Mouse (Mus musculus) left cerebral cortex, adult 18-20 months (tissue): ENCODE measurements around the gene Rnf126. TPM values are rescaled to one million over a fixed set of nuclear protein-coding genes. Genes with fewer than 3 reads are reported as not detected.
"Not testable (repeated sequence)": the region's sequence is repeated elsewhere in the genome, so short reads cannot be mapped to it uniquely, and the experiment has no call there.

Experiments used
- DNase-seq, 2 experiments: peaks; one replicate each; pipeline ENCODE4 v3.0.0; 2021 to 2022; ENCODE audit warnings: low spot score in 2 of 2, mixed read lengths in 1 of 2
- total RNA-seq, 2 experiments: library from RNA; stranded (reverse); gene quantifications; 2 replicates each; pipeline ENCODE4 v1.2.3; 2021

Gene Rnf126
- total RNA-seq, 2 experiments from 2014 or later = 86.7 to 98.4 TPM

- peak; percentile 97 for DNase-seq
Observed at GRCm38 (mm10) chr10:79767372-79768244, 856 bp upstream of the Rnf126 start.

DNA sequence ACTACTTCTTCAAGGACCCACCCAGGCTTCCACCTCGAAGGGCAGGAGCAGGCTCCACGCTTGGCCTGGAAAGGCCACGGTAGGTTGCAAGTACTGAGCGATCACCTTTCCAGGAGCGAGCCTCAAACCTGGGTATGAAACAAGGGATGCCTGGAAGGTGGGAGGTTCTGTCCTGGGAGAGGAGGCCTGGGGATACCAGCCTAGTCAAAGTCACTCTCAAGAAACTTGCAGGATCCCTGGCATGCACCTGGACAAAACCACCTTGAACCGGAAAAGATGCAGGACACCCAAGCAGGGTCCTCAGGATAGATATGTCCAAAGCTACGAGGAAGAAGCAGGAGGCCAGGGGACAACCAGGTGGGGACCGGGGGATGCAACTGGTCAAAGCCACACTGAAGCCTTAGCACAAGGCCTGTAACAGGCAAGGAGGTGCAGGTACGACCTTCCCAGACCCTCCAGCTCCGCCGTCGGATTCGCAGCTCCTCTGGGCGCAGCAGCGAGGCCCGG, 698 bp downstream of the Rnf126 start:
- DNase-seq = no peak

DNA sequence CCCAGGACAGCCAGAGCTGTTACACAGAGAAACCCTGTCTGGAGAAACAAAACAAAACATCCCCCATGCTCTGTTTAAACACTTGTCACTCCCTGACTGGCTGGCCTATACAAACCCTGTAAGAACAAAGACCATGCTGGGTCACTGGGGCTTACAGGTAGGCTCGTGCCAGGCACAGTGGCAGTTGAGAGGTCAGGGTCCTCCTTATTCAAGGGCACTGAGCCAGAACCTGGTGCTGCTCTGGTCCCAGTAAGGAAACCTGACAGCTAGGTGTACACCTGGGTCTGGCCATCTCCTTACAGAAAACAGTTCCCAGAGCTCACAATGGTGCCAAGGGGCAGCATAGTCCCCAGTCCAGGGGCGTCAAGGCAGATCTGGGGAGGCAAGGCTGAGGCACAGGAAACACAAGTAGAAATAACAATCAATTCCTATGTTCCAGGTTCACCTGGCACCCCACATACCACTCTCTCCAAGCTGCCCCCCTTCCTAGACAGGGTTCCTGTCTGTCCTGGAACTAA, 1.5 kb downstream of the Rnf126 start:
- no peak for DNase-seq

DNA sequence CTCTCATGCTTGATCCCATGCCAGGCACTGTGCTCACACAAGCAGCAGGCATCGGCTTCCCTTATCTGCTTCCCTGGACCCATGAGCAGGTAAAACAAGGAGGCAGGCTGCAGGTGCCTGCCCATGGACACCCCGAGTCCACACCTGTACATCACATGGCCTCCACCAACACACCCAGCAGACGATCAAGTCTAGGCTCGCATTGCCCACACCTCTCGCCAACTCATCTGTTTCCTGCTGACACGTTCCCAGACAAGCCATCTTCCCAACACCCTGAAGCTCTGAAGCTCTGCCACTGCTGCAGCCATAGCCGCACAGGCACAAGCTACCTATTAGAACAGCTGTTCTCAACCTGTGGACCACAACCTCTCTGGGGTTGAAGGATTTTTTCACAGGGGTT, 2.5 kb downstream of the Rnf126 start:
- peak in 1 of 2 experiments; percentile 10 for DNase-seq

DNA sequence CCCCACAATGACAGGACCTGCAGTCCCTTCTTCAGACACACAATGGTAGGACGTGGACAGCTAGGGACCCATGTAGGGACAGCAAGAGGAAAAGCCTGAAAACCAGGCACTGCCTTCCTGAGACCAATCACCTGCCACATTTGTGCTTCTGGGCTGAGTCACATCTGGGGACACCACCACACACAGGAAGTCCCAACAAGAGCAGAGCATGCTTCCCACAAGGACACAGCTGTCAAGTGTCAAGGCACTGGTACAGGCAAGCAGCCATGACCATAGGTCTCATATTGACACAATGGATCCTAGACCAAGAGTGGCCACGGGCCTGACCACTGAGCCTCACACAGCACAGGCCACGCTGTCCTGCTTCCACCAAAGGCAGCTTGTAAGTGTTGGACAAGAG, 3.9 kb downstream of the Rnf126 start:
- DNase-seq = no peak

- no peak for DNase-seq
Observed at GRCm38 (mm10) chr10:79760603-79761143, 6.1 kb downstream of the Rnf126 start.

- DNase-seq = not testable (repeated sequence)
Observed at GRCm38 (mm10) chr10:79759675-79760074, 7.1 kb downstream of the Rnf126 start.

- DNase-seq = no peak
Observed at GRCm38 (mm10) chr10:79756660-79757059, 10.1 kb downstream of the Rnf126 start.

DNA sequence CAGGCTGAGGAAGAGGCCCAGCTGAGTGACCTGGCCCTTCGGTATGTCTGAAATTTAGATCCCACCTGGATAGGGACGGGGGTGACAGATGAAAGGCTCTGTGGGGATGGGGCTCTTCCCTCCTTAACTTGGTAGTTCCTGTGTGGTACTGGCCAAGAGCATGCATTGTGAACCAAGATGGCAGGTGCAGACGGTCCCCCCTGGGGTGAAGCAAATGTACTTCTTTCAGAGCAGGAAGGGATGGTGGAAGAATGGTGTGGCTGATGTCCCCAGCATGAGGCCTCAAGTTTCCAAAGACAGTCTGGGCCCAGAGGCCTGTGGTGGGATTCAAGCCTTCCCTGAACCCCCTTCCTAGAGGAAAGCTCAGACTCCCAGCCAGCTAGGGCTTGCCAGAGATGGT, 10.9 kb downstream of the Rnf126 start:
- no peak for DNase-seq

GRCm38 (mm10) chr10:79754856-79755516, 11.8 kb downstream of the Rnf126 start, which contains the start of gene Fgf22:
Fgf22 (plus strand) TSS chr10:79755076.
- DNase-seq = peak; percentile 87

- no peak for DNase-seq
Observed at GRCm38 (mm10) chr10:79748496-79748895, 18.3 kb downstream of the Rnf126 start.

GRCm38 (mm10) chr10:79746774-79747151, 20.0 kb downstream of the Rnf126 start:
- no peak for DNase-seq

GRCm38 (mm10) chr10:79745898-79746773, 20.6 kb downstream of the Rnf126 start, which contains the start of gene Polrmt:
Polrmt (minus strand) TSS chr10:79746581.
- DNase-seq = peak; percentile 92 to 96

DNA sequence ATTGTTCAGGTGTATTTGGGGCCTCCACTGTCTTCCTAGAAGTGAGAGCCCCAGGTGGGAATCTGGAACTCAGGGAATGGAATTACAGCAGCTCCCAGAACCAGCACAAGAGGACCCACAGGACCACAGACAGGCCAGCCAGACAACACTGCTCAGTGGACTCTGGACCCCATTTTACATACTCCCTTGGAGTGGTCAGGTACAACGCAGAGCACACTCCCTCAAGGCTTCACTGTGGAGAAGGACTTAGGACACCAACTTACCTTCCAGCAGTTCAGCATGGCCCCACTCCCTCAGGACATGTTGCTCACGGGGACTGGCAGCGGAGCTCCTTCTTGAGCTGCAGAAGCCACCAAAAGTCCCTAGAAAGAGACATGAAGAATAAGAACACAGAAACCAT, 21.3 kb downstream of the Rnf126 start:
- DNase-seq = no peak

DNA sequence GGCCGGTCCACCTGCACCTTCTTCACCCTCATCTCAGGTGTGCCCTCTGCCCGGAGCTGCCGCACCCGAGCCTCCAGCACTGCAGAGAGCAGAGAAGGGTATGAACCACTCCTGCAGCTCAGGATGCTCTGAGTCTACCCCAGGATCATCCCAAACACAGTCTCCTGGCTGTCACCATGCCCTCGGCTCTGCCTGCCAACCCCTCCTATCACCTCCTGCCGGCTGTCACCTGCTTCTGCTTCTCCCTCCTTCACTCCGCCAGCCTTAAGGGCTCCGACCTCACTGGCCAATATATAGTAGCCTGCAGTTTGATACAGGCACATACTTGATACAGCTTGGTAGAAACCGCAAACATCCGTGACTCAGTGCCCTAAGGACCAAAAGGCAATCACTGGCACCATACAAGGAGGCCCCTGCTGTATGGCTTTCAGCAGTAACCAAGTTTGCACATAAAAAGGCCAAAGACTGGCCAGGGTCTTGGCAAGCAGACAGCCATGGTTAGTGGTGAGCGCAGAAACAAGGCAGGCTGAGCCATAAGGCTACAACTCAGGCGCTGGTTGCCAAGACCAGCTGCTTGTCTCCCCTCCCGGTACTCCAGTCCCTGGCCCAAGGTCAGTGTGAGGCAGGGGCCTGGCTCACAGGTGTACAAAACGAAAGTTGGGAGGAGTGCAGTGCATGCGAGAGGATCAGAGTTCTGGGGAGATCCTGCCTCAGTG, 22.9 kb downstream of the Rnf126 start:
- no peak for DNase-seq

DNA sequence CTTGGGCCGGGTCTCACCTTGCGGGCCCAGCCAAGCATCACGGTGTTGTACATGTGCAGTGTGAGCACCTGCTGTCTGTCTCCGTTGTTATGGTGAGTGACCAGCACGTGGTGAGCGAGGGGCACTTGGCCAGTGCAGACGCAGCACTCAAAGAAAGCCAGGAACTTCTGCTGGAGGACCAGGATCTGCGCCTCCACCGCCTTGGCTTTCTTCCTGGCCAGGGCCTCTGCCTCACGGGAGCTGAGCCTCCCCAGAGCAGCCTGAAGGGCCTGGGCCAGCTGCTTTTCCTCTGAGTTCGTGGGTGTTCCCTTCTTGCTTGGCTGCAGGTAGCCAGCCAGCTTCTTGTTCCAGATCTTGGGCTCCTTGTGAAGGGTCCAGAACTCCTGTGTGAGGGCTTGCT, 23.6 kb downstream of the Rnf126 start:
- DNase-seq = no peak

DNA sequence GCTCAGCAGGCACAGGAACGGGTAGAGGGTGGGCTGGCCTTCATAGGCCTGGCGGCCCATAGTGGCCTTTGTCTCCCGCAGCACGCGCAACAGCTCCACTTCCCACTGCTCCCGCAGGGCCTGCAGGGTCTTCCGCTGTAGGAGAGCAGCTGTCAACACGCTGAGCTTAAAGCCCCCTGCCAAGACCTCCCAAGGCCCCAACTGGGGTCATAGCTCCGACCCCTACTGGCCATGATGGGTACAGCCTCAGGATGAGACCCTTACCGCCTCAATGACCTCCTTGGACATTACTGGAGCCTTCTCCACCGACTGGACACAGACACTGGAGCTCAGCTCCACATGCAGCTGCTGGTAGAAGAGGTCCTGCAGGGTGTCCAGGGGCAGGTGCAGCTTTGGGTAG, 25.9 kb downstream of the Rnf126 start:
- DNase-seq = no peak

GRCm38 (mm10) chr10:79739234-79739633, 27.5 kb downstream of the Rnf126 start:
- DNase-seq = no peak

DNA sequence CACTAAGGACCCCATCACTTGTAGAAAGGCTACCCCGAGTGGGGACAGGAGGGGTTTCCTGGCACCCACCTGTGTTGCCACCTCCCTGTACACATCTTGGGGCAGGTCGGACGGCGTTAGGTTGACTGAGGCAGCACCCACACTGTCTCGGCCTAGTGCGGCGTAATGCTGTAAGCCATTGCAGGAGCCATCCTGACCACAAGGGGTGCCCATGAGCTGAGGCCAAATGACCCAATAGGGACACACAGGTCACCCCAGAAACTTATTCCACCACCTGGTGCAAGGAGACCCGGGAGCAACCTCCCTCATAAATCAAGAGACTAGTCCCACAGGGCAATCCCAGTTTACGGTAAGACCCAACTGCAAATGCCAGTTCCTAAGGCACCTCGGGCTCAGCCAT, 28.5 kb downstream of the Rnf126 start:
- DNase-seq = no peak

DNA sequence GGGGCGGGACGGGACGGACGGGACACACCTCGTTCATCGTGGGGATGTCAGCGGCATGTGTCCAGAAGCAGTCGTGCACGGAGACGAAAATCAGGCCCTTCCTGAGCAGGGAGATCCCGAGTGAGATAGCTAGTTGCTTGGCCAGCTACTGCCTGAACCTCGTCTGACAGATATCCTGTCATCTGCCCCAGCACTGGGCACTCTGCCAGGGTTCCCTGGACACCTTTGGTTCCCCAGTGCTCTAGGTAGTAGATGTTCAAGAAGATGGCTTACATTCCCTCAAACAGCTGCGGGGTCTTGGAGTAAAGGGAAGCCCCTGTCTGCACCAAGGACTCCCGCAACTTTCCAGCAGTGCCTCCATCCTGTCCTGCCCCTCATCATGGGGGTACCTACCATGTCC, 30.0 kb downstream of the Rnf126 start:
- DNase-seq = no peak
